Mouse (Mus musculus) heart, embryonic 13.5 days (tissue): ENCODE measurements around the gene Eif2b5. TPM values are rescaled to one million over a fixed set of nuclear protein-coding genes. Genes with fewer than 3 reads are reported as not detected.
"Not testable (repeated sequence)": the region's sequence is repeated elsewhere in the genome, so short reads cannot be mapped to it uniquely, and the experiment has no call there.

Source experiments
- ATAC-seq: fragments of 200-750 bp; cut with Nextera tagmentation; 2 replicates; pipeline ENCODE4 v1.8.0; 2017; ENCODE audit warnings: moderate TSS enrichment; ENCODE audit not compliant: insufficient number of reproducible peaks, low FRiP score, low TSS enrichment; ENCODE audit errors: extremely low read depth
- H3K27ac ChIP-seq: fragments of 300-500 bp; sonication (generic); replicated peaks from 2 replicates; pipeline ENCODE4 v1.5.1; 2015; ENCODE audit warnings: moderate library complexity, mild to moderate bottlenecking, inconsistent platforms
- H3K27me3 ChIP-seq: fragments of 300-500 bp; sonication (generic); replicated peaks from 2 replicates; pipeline ENCODE4 v1.6.1; 2015; ENCODE audit warnings: mild to moderate bottlenecking, inconsistent platforms
- H3K36me3 ChIP-seq: fragments of 300-500 bp; sonication (generic); 2 replicates; pipeline ENCODE4 v1.6.1; 2015; ENCODE audit warnings: mild to moderate bottlenecking, inconsistent platforms
- H3K4me1 ChIP-seq: fragments of 300-500 bp; sonication (generic); 2 replicates; pipeline ENCODE4 v1.6.1; 2015; ENCODE audit warnings: inconsistent platforms
- H3K4me2 ChIP-seq: fragments of 300-500 bp; sonication (generic); 2 replicates; pipeline ENCODE4 v1.6.1; 2015; ENCODE audit warnings: inconsistent platforms, mild to moderate bottlenecking, moderate library complexity
- H3K4me3 ChIP-seq: fragments of 300-500 bp; sonication (generic); 2 replicates; pipeline ENCODE4 v1.5.1; 2015; ENCODE audit warnings: moderate library complexity, mild to moderate bottlenecking, inconsistent platforms
- H3K9ac ChIP-seq: fragments of 300-500 bp; sonication (generic); 2 replicates; pipeline ENCODE4 v1.6.1; 2015; ENCODE audit warnings: inconsistent platforms, mild to moderate bottlenecking, moderate library complexity
- H3K9me3 ChIP-seq: fragments of 300-500 bp; sonication (generic); 2 replicates; pipeline ENCODE4 v1.6.1; 2016; ENCODE audit warnings: inconsistent platforms
- WGBS: fragments of 180-500 bp; shearing (Covaris S2); methylation state at CpG from one replicate; pipeline ENCODE4 v1.1.7; 2015; ENCODE audit warnings: mixed read lengths; 5-methylcytosine and 5-hydroxymethylcytosine counted together
- polyA plus RNA-seq: library from polyadenylated mRNA; unstranded; fragments of >200 nt; fragmentation: Nextera tagmentation; extraction: Ambion mirVana; gene quantifications from 2 replicates; pipeline ENCODE4 v1.2.1, GENCODE M21; 2015

Gene Eif2b5
- 78.8 and 81.5 TPM in 2 replicates for polyA plus RNA-seq

- H3K9ac ChIP-seq = peak within 1 kb of the TSS; percentile 93
- H3K4me2 ChIP-seq = peak within 1 kb of the TSS; percentile 76
- WGBS = under 1% methylated on average over 49 of the region's 49 CpGs
- H3K4me3 ChIP-seq = peak within 1 kb of the TSS; percentile 79
- ATAC-seq = peak; percentile 94
- H3K27me3 ChIP-seq = no peaks in the 10 kb centered on the region
- peaks cover 21% of the 10 kb centered on the region for H3K4me1 ChIP-seq
- H3K9me3 ChIP-seq = no peaks in the 10 kb centered on the region
- H3K36me3 ChIP-seq = peaks cover 38% of the 10 kb centered on the region
- peak within 1 kb of the TSS; percentile 82 for H3K27ac ChIP-seq
Observed at GRCm38 (mm10) chr16:20498677-20499475, at the start of gene Eif2b5. Gene Eif2b5, plus strand, starts transcription at chr16:20498817.

DNA sequence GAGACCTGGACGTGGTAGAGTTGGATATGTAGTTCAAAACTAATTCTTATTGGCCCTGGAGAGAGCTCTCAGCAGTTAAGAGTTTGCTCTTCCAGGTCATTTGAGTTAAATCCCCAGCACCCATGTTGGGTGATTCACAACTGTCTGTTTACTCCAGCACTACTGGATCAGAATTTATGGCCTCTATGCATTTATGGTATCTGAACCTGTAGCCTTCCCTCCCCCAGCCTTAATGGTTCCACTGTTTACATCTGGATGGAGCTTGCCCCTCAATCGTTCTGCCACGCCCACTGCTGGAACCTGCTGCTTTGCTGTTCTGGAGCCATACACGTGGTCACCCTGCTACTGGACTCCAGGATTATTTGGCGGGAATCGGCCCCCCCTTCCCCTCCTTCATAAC, 46.8 kb upstream of the Eif2b5 start:
- no peaks in the 10 kb centered on the region for H3K9me3 ChIP-seq
- no peaks in the 10 kb centered on the region for H3K27me3 ChIP-seq
- 60% methylated on average over 6 of the region's 6 CpGs for WGBS
- no peaks in the 10 kb centered on the region for H3K36me3 ChIP-seq
- H3K27ac ChIP-seq = no peak overlapping the region
- no peak overlapping the region for H3K4me2 ChIP-seq
- no peak for ATAC-seq
- H3K9ac ChIP-seq = no peak overlapping the region
- H3K4me1 ChIP-seq = no peaks in the 10 kb centered on the region
- H3K4me3 ChIP-seq = no peak overlapping the region

GRCm38 (mm10) chr16:20454155-20454654, 44.4 kb upstream of the Eif2b5 start:
- WGBS = 90% methylated on average over 6 of the region's 6 CpGs
- Histone ChIP-seq H3K4me3 (no peak overlapping the region), H3K27me3 (no peaks in the 10 kb centered on the region), H3K9ac (no peak overlapping the region), H3K36me3 (no peaks in the 10 kb centered on the region), H3K9me3 (no peaks in the 10 kb centered on the region), H3K4me1 (no peaks in the 10 kb centered on the region), H3K27ac (no peak overlapping the region), H3K4me2 (no peak overlapping the region)
- ATAC-seq = no peak

DNA sequence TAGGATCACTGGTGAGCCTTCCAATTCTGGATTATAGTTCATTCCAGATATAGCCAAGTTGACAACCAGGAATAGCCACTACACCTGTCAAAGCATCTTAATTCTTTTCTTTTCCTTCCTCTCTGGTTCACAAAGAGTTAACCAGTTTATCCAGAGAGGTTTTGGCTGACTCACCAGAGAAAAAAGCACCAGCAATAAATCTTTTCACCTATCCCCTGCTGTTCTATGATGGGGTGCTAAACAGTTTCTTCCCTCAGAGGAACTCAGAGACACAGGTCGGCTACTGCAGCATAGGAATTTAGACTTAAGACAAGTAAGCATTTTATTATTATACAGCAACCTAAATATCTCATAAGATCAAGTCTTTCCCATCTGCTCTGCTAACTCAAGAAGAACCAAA, 42.5 kb upstream of the Eif2b5 start:
- WGBS = 8% methylated on average over 1 of the region's 1 CpGs
- no peak for ATAC-seq

GRCm38 (mm10) chr16:20458736-20459135, 39.9 kb upstream of the Eif2b5 start:
- not testable (repeated sequence) for H3K36me3 ChIP-seq, ATAC-seq, H3K9ac ChIP-seq, H3K27me3 ChIP-seq, H3K9me3 ChIP-seq, H3K27ac ChIP-seq, H3K4me1 ChIP-seq, H3K4me2 ChIP-seq, H3K4me3 ChIP-seq
- WGBS = 83% methylated on average over 5 of the region's 5 CpGs

More for the DNA sequence above, 42.5 kb upstream of the Eif2b5 start:
- Histone ChIP-seq H3K27ac (no peak overlapping the region), H3K9me3 (no peaks in the 10 kb centered on the region), H3K9ac (no peak overlapping the region), H3K36me3 (no peaks in the 10 kb centered on the region), H3K4me1 (no peaks in the 10 kb centered on the region), H3K4me2 (no peak overlapping the region), H3K27me3 (no peaks in the 10 kb centered on the region), H3K4me3 (no peak overlapping the region)

- no peak for ATAC-seq
- no peaks in the 10 kb centered on the region for H3K36me3 ChIP-seq
- H3K9me3 ChIP-seq = no peaks in the 10 kb centered on the region
- H3K4me1 ChIP-seq = no peaks in the 10 kb centered on the region
- no peak overlapping the region for H3K27ac ChIP-seq
- H3K27me3 ChIP-seq = no peaks in the 10 kb centered on the region
- H3K9ac ChIP-seq = no peak overlapping the region
- H3K4me2 ChIP-seq = no peak overlapping the region
- H3K4me3 ChIP-seq = no peak overlapping the region
Observed at GRCm38 (mm10) chr16:20464725-20465124, 33.9 kb upstream of the Eif2b5 start.

GRCm38 (mm10) chr16:20470981-20471380, 27.6 kb upstream of the Eif2b5 start:
- ATAC-seq = no peak
- no peak overlapping the region for H3K27ac ChIP-seq
- H3K9ac ChIP-seq = no peak overlapping the region
- peaks cover 8% of the 10 kb centered on the region; the same call in 1 of the 2 replicates for H3K4me1 ChIP-seq
- H3K4me2 ChIP-seq = no peak overlapping the region
- H3K36me3 ChIP-seq = no peaks in the 10 kb centered on the region
- no peak overlapping the region for H3K4me3 ChIP-seq
- no peaks in the 10 kb centered on the region for H3K27me3 ChIP-seq
- WGBS = 82% methylated on average over 2 of the region's 2 CpGs
- H3K9me3 ChIP-seq = no peaks in the 10 kb centered on the region

- Histone ChIP-seq H3K9ac (no peak overlapping the region), H3K9me3 (no peaks in the 10 kb centered on the region), H3K4me3 (no peak overlapping the region), H3K4me2 (no peak overlapping the region), H3K4me1 (peaks cover 12% of the 10 kb centered on the region), H3K27me3 (no peaks in the 10 kb centered on the region), H3K36me3 (no peaks in the 10 kb centered on the region), H3K27ac (no peak overlapping the region)
- ATAC-seq = no peak
- WGBS = 96% methylated on average over 1 of the region's 1 CpGs
Observed at GRCm38 (mm10) chr16:20471686-20472085, 26.9 kb upstream of the Eif2b5 start.

DNA sequence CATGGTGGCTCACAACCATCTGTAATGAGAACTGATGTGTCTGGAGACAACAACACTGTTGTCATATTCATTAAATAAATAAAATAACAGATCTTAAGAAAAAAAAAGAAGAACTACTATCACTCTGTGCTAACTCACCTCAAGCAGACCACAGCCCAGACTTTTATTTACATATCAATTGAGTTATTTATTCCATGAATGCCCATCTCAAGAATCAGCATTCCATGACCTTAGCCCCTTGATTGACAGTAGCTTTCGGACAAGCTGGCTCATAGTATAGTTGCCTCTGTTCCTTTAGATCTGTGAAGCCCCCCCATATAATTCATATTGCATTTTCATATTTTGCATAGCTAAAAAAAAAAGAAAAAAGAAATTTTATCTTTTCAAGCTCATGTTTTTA, 24.9 kb upstream of the Eif2b5 start:
- no peak for ATAC-seq
- 0 out of 2 replicates have a peak overlapping the region, but pooled peaks have one; percentile 20 for H3K27ac ChIP-seq
- H3K4me1 ChIP-seq = peaks cover 29% of the 10 kb centered on the region
- H3K36me3 ChIP-seq = no peaks in the 10 kb centered on the region
- no peaks in the 10 kb centered on the region; the same call in 1 of the 2 replicates for H3K9me3 ChIP-seq
- no peak overlapping the region for H3K4me3 ChIP-seq
- H3K27me3 ChIP-seq = no peaks in the 10 kb centered on the region
- 81% methylated on average over 1 of the region's 1 CpGs for WGBS
- no peak overlapping the region for H3K9ac ChIP-seq
- no peak overlapping the region for H3K4me2 ChIP-seq

GRCm38 (mm10) chr16:20474211-20474610, 24.4 kb upstream of the Eif2b5 start:
- Histone ChIP-seq H3K36me3 (no peaks in the 10 kb centered on the region), H3K27ac (0 out of 2 replicates have a peak overlapping the region, but pooled peaks have one; percentile 20), H3K27me3 (no peaks in the 10 kb centered on the region), H3K9me3 (no peaks in the 10 kb centered on the region; the same call in 1 of the 2 replicates), H3K4me2 (no peak overlapping the region), H3K4me1 (peaks cover 29% of the 10 kb centered on the region), H3K9ac (no peak overlapping the region), H3K4me3 (no peak overlapping the region)
- 74% methylated on average over 8 of the region's 8 CpGs for WGBS
- no peak for ATAC-seq

- Histone ChIP-seq H3K4me2 (no peak overlapping the region), H3K36me3 (no peaks in the 10 kb centered on the region), H3K27ac (no peak overlapping the region), H3K4me1 (peaks cover 29% of the 10 kb centered on the region), H3K27me3 (no peaks in the 10 kb centered on the region), H3K9me3 (no peaks in the 10 kb centered on the region; the same call in 1 of the 2 replicates), H3K4me3 (no peak overlapping the region), H3K9ac (no peak overlapping the region)
- no peak for ATAC-seq
- WGBS = 85% methylated on average over 6 of the region's 6 CpGs
Observed at GRCm38 (mm10) chr16:20474786-20475185, 23.8 kb upstream of the Eif2b5 start.

DNA sequence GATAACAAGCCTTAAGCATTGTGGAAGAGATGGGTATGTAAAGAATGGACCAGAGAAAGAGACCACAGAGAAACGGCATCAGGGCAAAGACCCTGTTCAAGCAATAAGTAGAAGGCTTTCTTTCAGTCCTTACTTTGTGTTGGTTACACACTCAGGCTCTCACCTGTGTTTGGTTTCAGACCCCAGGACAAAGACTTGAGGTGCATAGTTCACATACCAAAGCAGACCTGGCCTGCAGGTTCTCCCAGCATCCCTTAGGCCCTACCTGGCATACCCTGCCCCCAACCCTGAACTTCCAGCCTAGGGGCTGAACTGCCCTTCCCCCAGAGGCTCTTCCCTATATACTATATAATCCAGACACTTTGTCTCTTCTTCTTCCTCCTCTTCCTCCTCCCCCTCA, 23.3 kb upstream of the Eif2b5 start:
- Histone ChIP-seq H3K27ac (no peak overlapping the region), H3K36me3 (no peaks in the 10 kb centered on the region), H3K9me3 (no peaks in the 10 kb centered on the region; the same call in 1 of the 2 replicates), H3K4me1 (peaks cover 29% of the 10 kb centered on the region), H3K4me2 (no peak overlapping the region), H3K9ac (no peak overlapping the region), H3K27me3 (no peaks in the 10 kb centered on the region), H3K4me3 (no peak overlapping the region)
- no peak for ATAC-seq
- WGBS = 83% methylated on average over 1 of the region's 1 CpGs
